Mouse (Mus musculus): ENCODE data around the gene Fbxo48. TPM values are rescaled to one million over a fixed set of nuclear protein-coding genes. Genes with fewer than 3 reads are reported as not detected.

The Fbxo48 gene
- total and polyA plus RNA-seq, 3 experiments: 0.18 to 0.37 (median 0.30) TPM

- Histone ChIP-seq H3K4me1 (ENCODE audit: control insufficient read depth, insufficient read depth, low read length) (no peaks in the 10 kb centered on the region), H3K36me3 (ENCODE audit: control insufficient read depth, insufficient read depth, low read length) (no peaks in the 10 kb centered on the region), H3K79me2 (replicated peaks; ENCODE audit: control insufficient read depth, insufficient read depth, low read length) (no peaks in the 10 kb centered on the region), H3K27ac (no peak overlapping the region), H3K4me3 (no peak overlapping the region), H3K27me3 (ENCODE audit: control insufficient read depth, insufficient read depth, low read length) (no peaks in the 10 kb centered on the region), H3K9ac (ENCODE audit: low read depth, low read length) (no peak overlapping the region)
- intact Hi-C loops (cut with DNase I): no loop called here
- no peak for TF ChIP-seq CTCF (IDR thresholded peaks at IDR 0.05)
- no peak for TF ChIP-seq POLR2A (IDR thresholded peaks at IDR 0.05; ENCODE audit: insufficient read depth, low read depth, low read length)
- no peak for TF ChIP-seq EP300 (IDR thresholded peaks at IDR 0.05; ENCODE audit: insufficient read depth, low read depth, low read length)
- DNase-seq: no peak
Observed at GRCm38 (mm10) chr11:16999933-17000332, 48.8 kb downstream of the Fbxo48 start.

- H3K27ac ChIP-seq: no peak overlapping the region
- 64% methylated on average over 9 of the region's 9 CpGs for WGBS
- no peak for DNase-seq
- no peak overlapping the region for H3K9ac ChIP-seq (ENCODE audit: low read depth, low read length)
- no peaks in the 10 kb centered on the region for H3K4me1 ChIP-seq (ENCODE audit: control insufficient read depth, insufficient read depth, low read length)
- intact Hi-C loops (cut with DNase I): no loop called here
- no peaks in the 10 kb centered on the region for H3K79me2 ChIP-seq (replicated peaks; ENCODE audit: control insufficient read depth, insufficient read depth, low read length)
- no peak overlapping the region for H3K4me3 ChIP-seq
- TF ChIP-seq POLR2A (IDR thresholded peaks at IDR 0.05; ENCODE audit: insufficient read depth, low read depth, low read length): no peak
- TF ChIP-seq CTCF (IDR thresholded peaks at IDR 0.05): no peak
- TF ChIP-seq EP300 (IDR thresholded peaks at IDR 0.05; ENCODE audit: insufficient read depth, low read depth, low read length): no peak
- no peaks in the 10 kb centered on the region for H3K27me3 ChIP-seq (ENCODE audit: control insufficient read depth, insufficient read depth, low read length)
- no peaks in the 10 kb centered on the region for H3K36me3 ChIP-seq (ENCODE audit: control insufficient read depth, insufficient read depth, low read length)
Observed at GRCm38 (mm10) chr11:17000353-17001334, 49.5 kb downstream of the Fbxo48 start.

- Histone ChIP-seq H3K27ac (no peak overlapping the region), H3K79me2 (replicated peaks; ENCODE audit: control insufficient read depth, insufficient read depth, low read length) (no peaks in the 10 kb centered on the region), H3K4me3 (no peak overlapping the region), H3K9ac (ENCODE audit: low read depth, low read length) (no peak overlapping the region), H3K4me1 (ENCODE audit: control insufficient read depth, insufficient read depth, low read length) (no peaks in the 10 kb centered on the region), H3K27me3 (ENCODE audit: control insufficient read depth, insufficient read depth, low read length) (no peaks in the 10 kb centered on the region), H3K36me3 (ENCODE audit: control insufficient read depth, insufficient read depth, low read length) (no peaks in the 10 kb centered on the region)
- DNase-seq: peak in 1 of 2 experiments; percentile 17
- intact Hi-C loops (cut with DNase I): no loop called here
- TF ChIP-seq EP300 (IDR thresholded peaks at IDR 0.05; ENCODE audit: insufficient read depth, low read depth, low read length) (no peak), POLR2A (IDR thresholded peaks at IDR 0.05; ENCODE audit: insufficient read depth, low read depth, low read length) (no peak), CTCF (IDR thresholded peaks at IDR 0.05) (no peak)
- WGBS: 66% methylated on average over 7 of the region's 7 CpGs
Observed at GRCm38 (mm10) chr11:17002739-17003373, 51.7 kb downstream of the Fbxo48 start.

- Histone ChIP-seq H3K4me3 (no peak overlapping the region), H3K9ac (ENCODE audit: low read depth, low read length) (no peak overlapping the region), H3K27me3 (ENCODE audit: control insufficient read depth, insufficient read depth, low read length) (no peaks in the 10 kb centered on the region), H3K36me3 (ENCODE audit: control insufficient read depth, insufficient read depth, low read length) (no peaks in the 10 kb centered on the region), H3K79me2 (replicated peaks; ENCODE audit: control insufficient read depth, insufficient read depth, low read length) (no peaks in the 10 kb centered on the region), H3K4me1 (ENCODE audit: control insufficient read depth, insufficient read depth, low read length) (no peaks in the 10 kb centered on the region), H3K27ac (no peak overlapping the region)
- intact Hi-C loops (cut with DNase I): no loop called here
- TF ChIP-seq POLR2A (IDR thresholded peaks at IDR 0.05; ENCODE audit: insufficient read depth, low read depth, low read length): no peak
- no peak for TF ChIP-seq EP300 (IDR thresholded peaks at IDR 0.05; ENCODE audit: insufficient read depth, low read depth, low read length)
- TF ChIP-seq CTCF (IDR thresholded peaks at IDR 0.05): no peak
- no peak for DNase-seq
- WGBS: 60% methylated on average over 3 of the region's 3 CpGs
Observed at GRCm38 (mm10) chr11:17003757-17004156, 52.6 kb downstream of the Fbxo48 start.

Other genes starting within 250 kb of the Fbxo48 start
- gene Egfr, start 199.2 kb upstream of the Fbxo48 start, total RNA-seq (2021): 10 to 100 TPM in 1 of 2 experiments, 1 to 10 TPM in 1; 4.9 to 10.5 TPM
- gene Egfr, start 199.2 kb upstream of the Fbxo48 start, polyA plus RNA-seq (2012; rRNA removed): 4.4 and 7.0 TPM in 2 replicates
- 1 to 10 TPM; 3.3 to 3.5 TPM for gene Cnrip1, start 100.2 kb downstream of the Fbxo48 start, total RNA-seq (2021)
- gene Cnrip1, start 100.2 kb downstream of the Fbxo48 start, polyA plus RNA-seq (2012; rRNA removed): 6.4 and 9.3 TPM in 2 replicates
- gene Plek, start 101.0 kb downstream of the Fbxo48 start, total RNA-seq (2021): 1 to 10 TPM; 5.3 to 8.7 TPM
- gene Plek, start 101.0 kb downstream of the Fbxo48 start, polyA plus RNA-seq (2012; rRNA removed): 2.0 and 2.8 TPM in 2 replicates
- 10 to 100 TPM; 58.2 to 68.3 TPM for gene Ppp3r1, start 207.9 kb downstream of the Fbxo48 start, total RNA-seq (2021)
- 24.4 and 39.3 TPM in 2 replicates for gene Ppp3r1, start 207.9 kb downstream of the Fbxo48 start, polyA plus RNA-seq (2012; rRNA removed)
- gene Wdr92, start 230.7 kb downstream of the Fbxo48 start, total RNA-seq (2021): 10 to 100 TPM; 11.0 to 11.4 TPM
- 7.8 and 10.3 TPM in 2 replicates for gene Wdr92, start 230.7 kb downstream of the Fbxo48 start, polyA plus RNA-seq (2012; rRNA removed)

All from heart, adult 2 months (tissue).